Mouse (Mus musculus) liver, embryonic 14.5 days (tissue): Measurements from ENCODE around the gene Kif13a. TPM values are rescaled to one million over a fixed set of nuclear protein-coding genes. Genes with fewer than 3 reads are reported as not detected.

Experiments
- ATAC-seq: fragments of 200-750 bp; cut with Nextera tagmentation; 2 replicates; pipeline ENCODE4 v1.8.0; 2017; ENCODE audit warnings: moderate number of reproducible peaks, mild to moderate bottlenecking, moderate library complexity; ENCODE audit not compliant: insufficient read depth
- DNase-seq, 3 experiments: peaks; one replicate each; pipeline ENCODE4 v3.0.0-alpha.2; 2012 to 2013; ENCODE audit warnings: low read depth in 3 of 3, low spot score in 3 of 3
- H3K27ac ChIP-seq: fragments of 300-500 bp; sonication (generic); 2 replicates; pipeline ENCODE4 v1.5.1; 2014; ENCODE audit warnings: moderate library complexity, mild to moderate bottlenecking, control low read depth, inconsistent platforms
- H3K27me3 ChIP-seq: fragments of 300-500 bp; sonication (generic); 2 replicates; pipeline ENCODE4 v1.6.1; 2014; ENCODE audit warnings: mild to moderate bottlenecking, low read length, moderate library complexity; ENCODE audit not compliant: control insufficient read depth, insufficient read depth
- H3K36me3 ChIP-seq: fragments of 300-500 bp; sonication (generic); replicated peaks from 2 replicates; pipeline ENCODE4 v1.6.1; 2014; ENCODE audit warnings: low read depth; ENCODE audit not compliant: control insufficient read depth, insufficient read depth
- H3K4me1 ChIP-seq, 2 experiments: fragments of 200-500 bp in 1 of 2; fragments of 300-500 bp in 1 of 2; sonication (generic) in 1 of 2; replicated peaks; 2 replicates each; pipeline ENCODE4 v1.6.1; 2012 to 2014; ENCODE audit warnings: antibody characterized with exemption in 1 of 2, inconsistent platforms in 1 of 2, low read length in 1 of 2; ENCODE audit not compliant: control insufficient read depth in 2 of 2, insufficient read depth in 2 of 2
- H3K4me2 ChIP-seq: fragments of 300-500 bp; sonication (generic); 2 replicates; pipeline ENCODE4 v1.6.1; 2014; ENCODE audit warnings: low read depth, mild to moderate bottlenecking, control low read depth, moderate library complexity
- H3K4me3 ChIP-seq, 2 experiments: fragments of 200-500 bp in 1 of 2; fragments of 300-500 bp in 1 of 2; sonication (generic) in 1 of 2; 2 replicates each; pipeline ENCODE4 v1.5.1; 2012 to 2014; ENCODE audit warnings: low read depth in 2 of 2, low read length in 2 of 2, mild to moderate bottlenecking in 2 of 2, control low read depth in 1 of 2, inconsistent platforms in 1 of 2, moderate library complexity in 1 of 2; ENCODE audit not compliant: insufficient read depth in 1 of 2
- H3K9ac ChIP-seq: fragments of 300-500 bp; sonication (generic); replicated peaks from 2 replicates; pipeline ENCODE4 v1.6.1; 2014; ENCODE audit warnings: mild to moderate bottlenecking, control low read depth, moderate library complexity
- H3K9me3 ChIP-seq: fragments of 300-500 bp; sonication (generic); 2 replicates; pipeline ENCODE4 v1.6.1; 2016; ENCODE audit warnings: low read length, mixed read lengths; ENCODE audit not compliant: control insufficient read depth
- CTCF ChIP-seq: IDR thresholded peaks from 2 replicates; pipeline ENCODE4 v1.5.1; 2016; ENCODE audit warnings: antibody characterized with exemption, low read depth, control low read depth
- EP300 ChIP-seq: IDR thresholded peaks from 2 replicates; pipeline ENCODE4 v1.6.1; 2016; ENCODE audit warnings: antibody characterized with exemption, low read depth
- WGBS: fragments of 180-500 bp; shearing (Covaris S2); extraction: QIAGEN DNeasy Blood & Tissue Kit; methylation state at CpG from one replicate; pipeline ENCODE4 v1.1.7; 2014; ENCODE audit not compliant: insufficient replicate concordance; 5-methylcytosine and 5-hydroxymethylcytosine counted together
- polyA plus RNA-seq, 2 experiments: library from polyadenylated mRNA; depleted of rRNA in 1 of 2; stranded (reverse) in 1 of 2; unstranded in 1 of 2; fragments of >200 nt; fragmentation: Nextera tagmentation in 1 of 2; extraction: Ambion mirVana in 1 of 2; gene quantifications; 2 replicates each; pipeline versions ENCODE4 v1.2.1 to v1.2.3; 2012 to 2014

The Kif13a gene
- polyA plus RNA-seq, 2 experiments, result 2.1 to 3.1 TPM

GRCm38 (mm10) chr13:46908387-46908786, 21.3 kb downstream of the Kif13a start:
- H3K27ac ChIP-seq, result no peak overlapping the region
- no peak for DNase-seq
- H3K4me1 ChIP-seq, result peaks cover 0 to 4% of the 10 kb centered on the region in 2 experiments; a peak in 1 of 4 replicates
- no peaks in the 10 kb centered on the region for H3K9me3 ChIP-seq
- no peak overlapping the region for H3K4me2 ChIP-seq
- H3K9ac ChIP-seq, result no peak overlapping the region
- WGBS, result 37% methylated on average over 2 of the region's 2 CpGs
- H3K27me3 ChIP-seq, result no peaks in the 10 kb centered on the region
- ATAC-seq, result no peak
- no peak overlapping the region for H3K4me3 ChIP-seq
- TF ChIP-seq CTCF (no peak), EP300 (no peak)
- H3K36me3 ChIP-seq, result no peaks in the 10 kb centered on the region

DNA sequence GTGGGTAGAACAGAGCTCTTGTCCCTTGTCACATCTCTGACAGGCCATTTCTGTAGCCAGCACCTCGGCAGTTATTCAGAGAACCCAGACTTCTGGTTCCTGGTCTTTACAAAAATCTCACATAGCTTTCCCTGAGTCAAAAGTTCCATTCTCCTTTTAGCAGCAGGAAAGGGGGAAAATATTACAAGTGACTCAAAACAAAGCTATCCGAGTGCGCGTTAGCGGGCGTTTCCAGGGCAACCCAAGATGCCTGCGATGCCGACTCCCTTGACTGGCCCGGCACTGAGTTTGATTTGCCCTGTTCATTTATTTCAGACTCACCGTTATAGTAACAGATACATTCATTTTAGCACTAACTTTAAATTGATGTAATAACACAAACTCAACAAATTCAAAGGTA, 21.8 kb downstream of the Kif13a start:
- TF ChIP-seq EP300, result no peak
- no peak for TF ChIP-seq CTCF
- H3K4me1 ChIP-seq, result peaks cover 0 to 4% of the 10 kb centered on the region in 2 experiments; a peak in 1 of 4 replicates
- H3K9me3 ChIP-seq, result no peaks in the 10 kb centered on the region
- 83% methylated on average over 10 of the region's 10 CpGs for WGBS
- no peak overlapping the region for H3K9ac ChIP-seq
- H3K27me3 ChIP-seq, result no peaks in the 10 kb centered on the region
- ATAC-seq (no peak), DNase-seq (no peak)
- no peak overlapping the region for H3K4me3 ChIP-seq
- H3K27ac ChIP-seq, result no peak overlapping the region
- no peak overlapping the region for H3K4me2 ChIP-seq
- H3K36me3 ChIP-seq, result no peaks in the 10 kb centered on the region

DNA sequence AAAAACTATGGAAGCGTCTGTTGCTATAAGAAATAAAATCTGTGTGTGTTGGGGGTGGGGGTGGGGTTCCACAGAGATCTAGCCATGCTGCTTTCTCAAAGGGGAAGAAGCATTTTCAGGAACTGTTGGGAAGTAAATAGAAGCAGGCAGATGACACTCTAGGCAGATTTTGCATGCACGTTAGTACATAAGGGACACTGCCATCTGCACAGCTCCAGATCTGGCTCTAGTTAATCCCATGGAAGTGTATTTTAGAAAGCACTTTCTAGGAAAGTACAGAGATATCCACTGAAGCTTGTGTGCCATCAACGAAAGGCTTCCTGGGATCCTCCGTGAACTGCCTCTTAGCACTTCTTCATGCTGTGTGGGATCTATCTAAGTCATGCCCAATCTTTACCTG, 22.6 kb downstream of the Kif13a start:
- no peak overlapping the region for H3K4me2 ChIP-seq
- no peak overlapping the region for H3K9ac ChIP-seq
- H3K4me3 ChIP-seq, result no peak overlapping the region
- DNase-seq (no peak), ATAC-seq (no peak)
- no peaks in the 10 kb centered on the region for H3K27me3 ChIP-seq
- TF ChIP-seq EP300, result no peak
- TF ChIP-seq CTCF, result no peak
- no peaks in the 10 kb centered on the region for H3K9me3 ChIP-seq
- 71% methylated on average over 4 of the region's 4 CpGs for WGBS
- H3K27ac ChIP-seq, result no peak overlapping the region
- no peaks in the 10 kb centered on the region for H3K36me3 ChIP-seq
- H3K4me1 ChIP-seq, result peaks cover 0 to 4% of the 10 kb centered on the region in 2 experiments; a peak in 1 of 4 replicates

- Histone ChIP-seq H3K27ac (no peak overlapping the region), H3K27me3 (no peaks in the 10 kb centered on the region), H3K9ac (no peak overlapping the region), H3K4me2 (no peak overlapping the region), H3K36me3 (no peaks in the 10 kb centered on the region), H3K9me3 (no peaks in the 10 kb centered on the region), H3K4me1 (peaks cover 0 to 4% of the 10 kb centered on the region in 2 experiments; a peak in 1 of 4 replicates), H3K4me3 (no peak overlapping the region)
- ATAC-seq (no peak), DNase-seq (no peak)
- WGBS, result 49% methylated on average over 5 of the region's 5 CpGs
- no peak for TF ChIP-seq EP300
- no peak for TF ChIP-seq CTCF
Observed at GRCm38 (mm10) chr13:46905971-46906370, 23.7 kb downstream of the Kif13a start.

- Histone ChIP-seq H3K9ac (no peak overlapping the region), H3K27me3 (no peaks in the 10 kb centered on the region), H3K36me3 (no peaks in the 10 kb centered on the region), H3K4me1 (peaks cover 0 to 4% of the 10 kb centered on the region in 2 experiments; a peak in 1 of 4 replicates), H3K9me3 (no peaks in the 10 kb centered on the region), H3K4me2 (peak overlapping the region; percentile 26; the same call in 1 of the 2 replicates), H3K27ac (no peak overlapping the region), H3K4me3 (no peak overlapping the region)
- TF ChIP-seq EP300 (no peak), CTCF (no peak)
- 17% methylated on average over 14 of the region's 14 CpGs for WGBS
- ATAC-seq (no peak), DNase-seq (no peak)
Observed at GRCm38 (mm10) chr13:46904982-46905621, 24.6 kb downstream of the Kif13a start.
